Mouse (Mus musculus) thymus, postnatal 0 days (tissue): Measurements from ENCODE around the gene Stpg4. TPM values are rescaled to one million over a fixed set of nuclear protein-coding genes. Genes with fewer than 3 reads are reported as not detected.

Experiments used
- DNase-seq: peaks from one replicate; pipeline ENCODE4 v3.0.0-alpha.2; 2015; ENCODE audit warnings: low spot score
- polyA plus RNA-seq: library from polyadenylated mRNA; unstranded; fragments of >200 nt; fragmentation: Nextera tagmentation; extraction: Ambion mirVana; gene quantifications from 2 replicates; pipeline ENCODE4 v1.2.1, GENCODE M21; 2015

Stpg4 gene
- polyA plus RNA-seq, 1 experiment from 2014 or later = 0.23 TPM

- no peak for DNase-seq
These were observed 76.9 kb downstream of the Stpg4 start for GRCm38 (mm10) chr17:87350471-87351240.

GRCm38 (mm10) chr17:87349575-87349974, 78.0 kb downstream of the Stpg4 start:
- DNase-seq = no peak

- no peak for DNase-seq
These were observed 78.5 kb downstream of the Stpg4 start for GRCm38 (mm10) chr17:87349069-87349468.

GRCm38 (mm10) chr17:87348353-87348752, 79.2 kb downstream of the Stpg4 start:
- no peak for DNase-seq

GRCm38 (mm10) chr17:87345252-87345593, 82.3 kb downstream of the Stpg4 start:
- DNase-seq = peak; percentile 48

GRCm38 (mm10) chr17:87344441-87345251, 82.9 kb downstream of the Stpg4 start:
- peak; percentile 84 for DNase-seq

- DNase-seq = no peak
These were observed 84.4 kb downstream of the Stpg4 start for GRCm38 (mm10) chr17:87343060-87343703.

Other genes starting within 250 kb of the Stpg4 start
- 57.7 and 58.4 TPM in 2 replicates for gene Mcfd2, start 161.8 kb downstream of the Stpg4 start, polyA plus RNA-seq
- 31.2 and 33.5 TPM in 2 replicates for gene Ttc7, start 144.9 kb downstream of the Stpg4 start, polyA plus RNA-seq
- 943 and 956 TPM in 2 replicates for gene Calm2, start 19.2 kb upstream of the Stpg4 start, polyA plus RNA-seq
- 95.8 and 102 TPM in 2 replicates for gene Epcam, start 208.2 kb upstream of the Stpg4 start, polyA plus RNA-seq
- gene Msh2, start 244.6 kb upstream of the Stpg4 start, polyA plus RNA-seq = 88.5 and 89.2 TPM in 2 replicates